Mouse (Mus musculus) natural killer cell, adult 2 months (primary cell): ENCODE measurements around the gene Itgb6.

Experiments
- DNase-seq, 2 experiments: peaks; one replicate each; pipeline ENCODE4 v3.0.0; 2022; ENCODE audit warnings: low spot score in 2 of 2

The Itgb6 gene

DNA sequence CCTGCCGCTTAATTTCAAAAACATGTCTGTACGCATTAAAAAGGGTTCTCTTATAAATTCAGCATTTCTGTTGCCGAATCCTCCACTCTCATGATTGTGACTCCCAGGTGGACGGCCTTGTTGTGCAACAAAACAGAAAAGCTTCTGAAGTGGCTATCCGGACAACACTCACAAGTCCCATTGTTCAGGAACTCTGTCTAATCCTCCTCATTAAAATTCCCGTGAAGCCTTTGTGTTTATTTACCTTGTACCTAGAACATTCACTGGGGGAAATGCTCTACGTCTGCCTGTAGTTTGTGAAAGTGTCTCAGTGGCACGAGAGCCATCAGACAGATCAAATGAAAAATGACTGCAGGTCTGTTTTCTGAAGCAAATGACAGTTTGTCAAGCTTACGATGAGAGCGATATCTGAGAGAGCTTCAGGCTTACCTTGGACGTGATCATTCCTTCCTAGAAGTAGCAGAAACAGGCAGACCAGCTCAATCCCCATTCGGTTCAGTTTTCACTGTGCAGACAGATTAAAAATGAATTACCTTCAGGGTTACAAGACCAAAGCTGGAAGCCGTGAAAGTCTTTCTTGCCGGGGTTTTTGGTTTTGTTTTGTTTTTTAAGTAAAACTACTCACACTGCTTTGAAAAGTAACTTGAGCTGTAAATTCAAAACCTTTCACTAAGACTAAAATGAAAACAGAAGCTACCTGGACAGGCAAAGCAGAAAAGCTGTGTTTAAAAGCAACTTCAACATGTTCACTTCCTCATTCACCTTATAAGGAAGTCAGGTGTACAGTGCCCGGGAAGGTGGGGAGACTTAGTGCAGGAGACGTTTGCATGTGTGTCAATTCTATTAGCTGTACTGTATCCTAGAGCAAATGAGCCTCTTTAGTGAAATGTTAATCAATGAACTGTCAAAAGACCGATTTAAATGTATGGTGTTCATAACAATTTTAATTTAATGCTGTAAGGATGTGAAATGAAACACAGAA, 49.2 kb downstream of the Itgb6 start:
- DNase-seq, result no peak

- no peak for DNase-seq
Measured at GRCm38 (mm10) chr2:60671215-60671614, 51.2 kb downstream of the Itgb6 start.

- DNase-seq, result no peak
Measured at GRCm38 (mm10) chr2:60663071-60663470, 59.4 kb downstream of the Itgb6 start.

- DNase-seq, result no peak
Measured at GRCm38 (mm10) chr2:60659993-60660392, 62.5 kb downstream of the Itgb6 start.

GRCm38 (mm10) chr2:60658992-60659391, 63.5 kb downstream of the Itgb6 start:
- DNase-seq, result no peak

DNA sequence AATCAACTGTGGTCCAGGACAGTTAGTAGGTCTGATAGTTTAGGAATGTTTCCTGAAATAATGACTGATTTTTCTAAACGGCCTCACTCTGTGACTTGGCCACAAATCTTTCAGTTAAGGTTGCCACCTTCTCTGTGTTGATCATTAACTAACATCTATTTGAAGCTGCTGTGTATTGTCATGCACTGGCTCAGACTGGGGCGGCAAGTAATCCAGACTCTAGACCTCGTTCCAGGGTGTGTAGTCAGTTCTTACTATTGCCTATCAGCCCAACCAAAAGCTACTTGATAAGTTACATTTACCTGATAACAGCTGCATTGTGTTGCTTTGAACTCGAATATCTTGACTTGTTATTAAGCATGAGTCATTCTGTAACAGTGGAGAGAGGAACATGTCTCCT, 67.6 kb downstream of the Itgb6 start:
- DNase-seq, result no peak

DNA sequence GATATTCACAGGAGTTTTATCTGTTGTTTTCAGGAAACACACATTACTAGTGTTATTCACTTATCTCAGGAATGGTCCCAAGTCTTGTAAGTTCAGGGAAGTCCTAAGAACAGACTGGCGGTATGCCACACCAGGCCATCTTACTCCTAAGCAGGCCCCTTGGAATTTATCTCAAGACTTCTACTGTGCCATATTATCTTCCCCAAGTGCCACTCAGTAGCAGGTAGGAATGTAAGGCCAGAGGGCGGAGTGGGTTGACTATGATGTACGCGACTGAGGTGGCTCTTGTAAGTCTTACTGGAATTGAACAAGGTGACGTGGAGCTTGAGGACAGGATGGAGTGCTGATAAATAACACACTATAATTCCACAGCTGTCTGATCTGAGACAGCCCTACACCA, 72.3 kb downstream of the Itgb6 start:
- no peak for DNase-seq

DNA sequence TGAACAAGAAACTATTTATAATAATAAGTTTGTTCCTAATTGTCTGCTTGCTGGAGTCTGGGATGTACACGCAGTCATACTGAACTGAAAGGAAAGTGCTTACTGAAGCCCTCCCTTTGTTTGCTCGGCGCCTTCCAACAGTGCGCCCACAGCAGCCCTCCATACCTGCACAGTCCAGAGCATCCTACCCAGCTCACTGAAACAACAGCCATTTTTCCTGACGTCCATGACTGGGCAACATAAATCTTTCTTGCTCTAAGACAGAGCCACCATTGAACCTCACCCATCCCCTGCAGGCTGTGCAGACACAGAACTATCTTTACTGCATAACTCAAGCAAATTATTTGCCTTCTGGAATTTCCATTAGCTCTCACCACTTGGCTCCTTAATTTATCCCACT, 74.8 kb downstream of the Itgb6 start:
- DNase-seq, result no peak

DNA sequence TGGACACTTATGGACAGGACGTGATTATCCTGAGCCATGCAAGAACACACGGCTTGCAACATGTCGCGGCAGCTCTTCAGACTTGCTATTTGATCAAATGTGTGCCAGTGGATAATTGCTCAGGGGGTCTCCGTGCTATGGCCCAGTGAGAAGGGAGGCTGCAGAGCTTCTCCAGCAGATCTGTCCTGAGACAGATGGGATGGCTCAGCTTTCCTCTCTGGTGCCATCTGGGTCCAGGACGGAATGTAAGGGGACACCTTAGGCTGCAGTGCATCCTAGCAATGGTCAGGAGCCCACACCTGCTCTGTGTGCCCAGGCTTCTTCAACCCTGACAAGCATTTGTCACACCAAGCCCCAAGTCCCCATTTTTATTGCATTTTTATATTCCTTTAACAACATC, 75.9 kb downstream of the Itgb6 start:
- no peak for DNase-seq

- DNase-seq, result no peak
Measured at GRCm38 (mm10) chr2:60643406-60643805, 79.0 kb downstream of the Itgb6 start.

GRCm38 (mm10) chr2:60642606-60643005, 79.8 kb downstream of the Itgb6 start:
- DNase-seq, result no peak

DNA sequence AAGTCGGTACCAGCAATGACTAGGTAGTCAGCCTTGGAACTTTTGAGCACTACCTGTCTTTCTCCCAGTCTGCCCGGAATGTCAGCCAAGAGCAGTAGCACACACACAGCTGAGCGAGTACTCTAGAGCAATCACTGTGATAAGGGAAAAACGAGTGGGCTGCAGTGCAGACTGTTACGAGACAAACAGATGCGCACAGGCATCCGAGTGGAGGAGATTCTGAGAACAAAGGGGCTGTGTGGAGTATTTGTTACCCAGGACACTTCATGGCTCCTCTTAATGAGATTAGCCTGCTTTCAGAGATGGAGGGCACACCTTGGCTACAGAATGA, 82.1 kb downstream of the Itgb6 start:
- DNase-seq, result no peak

GRCm38 (mm10) chr2:60639617-60640341, 82.7 kb downstream of the Itgb6 start:
- DNase-seq, result no peak

DNA sequence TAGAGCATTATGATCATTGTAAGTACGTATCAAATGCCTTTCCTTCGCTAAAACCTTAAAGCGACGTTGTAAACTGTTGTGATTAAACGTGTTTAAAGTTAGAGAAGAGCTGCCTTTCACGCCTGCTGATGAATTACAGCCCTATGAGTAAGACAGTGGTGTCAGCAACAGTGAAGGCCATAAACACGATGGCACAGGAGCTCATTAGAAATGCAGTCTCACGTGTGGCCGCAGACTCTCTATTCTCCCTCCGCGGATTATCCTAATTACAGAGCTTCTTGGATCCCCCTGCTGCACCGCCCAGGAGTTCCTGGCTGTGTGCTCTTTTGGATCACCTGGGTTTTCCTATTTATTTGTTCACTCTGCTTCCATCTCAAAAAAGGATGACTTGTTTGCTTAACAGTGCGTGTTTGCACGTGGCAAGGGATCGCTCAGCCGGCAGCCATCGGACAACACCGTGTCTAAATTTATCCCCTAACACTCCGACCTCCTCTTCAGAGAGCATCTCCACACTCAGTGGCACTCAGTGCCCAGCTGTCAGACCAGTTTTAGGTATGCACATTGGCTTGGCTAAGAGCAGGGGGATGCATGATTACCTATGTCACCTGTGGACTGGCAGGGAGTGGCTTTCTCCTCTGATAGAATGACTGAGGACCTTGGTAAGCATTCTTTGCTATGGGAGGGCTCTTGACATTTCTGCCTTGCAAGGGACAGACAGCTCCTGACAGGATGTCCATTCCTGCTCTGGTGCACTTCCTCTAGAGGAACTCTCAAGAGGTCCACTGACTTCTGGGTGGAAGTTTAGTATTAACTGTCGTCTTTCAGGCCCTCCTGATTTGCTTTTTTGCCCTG, 85.3 kb downstream of the Itgb6 start:
- DNase-seq, result no peak

GRCm38 (mm10) chr2:60636481-60636880, 86.0 kb downstream of the Itgb6 start:
- no peak for DNase-seq

- DNase-seq, result no peak
Measured at GRCm38 (mm10) chr2:60636038-60636437, 86.4 kb downstream of the Itgb6 start.

DNA sequence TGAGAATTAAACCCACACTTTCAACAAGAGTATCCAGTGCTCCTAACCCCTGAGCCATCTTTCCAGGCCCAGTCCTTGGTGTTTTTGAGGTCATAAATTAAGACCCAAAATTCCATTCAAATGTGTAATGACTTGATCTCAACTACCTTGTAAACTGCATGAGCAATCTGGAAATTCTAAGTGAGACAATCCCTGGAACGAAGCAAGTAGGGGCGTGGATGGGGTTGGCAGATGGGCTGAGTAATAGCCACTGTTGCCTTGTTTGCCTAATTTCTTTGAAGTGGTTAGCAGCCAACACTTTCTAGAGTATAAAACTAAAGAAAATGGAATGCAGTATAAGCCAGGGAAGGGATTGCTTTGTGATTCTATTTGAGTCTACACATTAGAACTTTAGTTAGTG, 89.7 kb downstream of the Itgb6 start:
- DNase-seq, result no peak

GRCm38 (mm10) chr2:60630304-60630703, 92.1 kb downstream of the Itgb6 start:
- no peak for DNase-seq

DNA sequence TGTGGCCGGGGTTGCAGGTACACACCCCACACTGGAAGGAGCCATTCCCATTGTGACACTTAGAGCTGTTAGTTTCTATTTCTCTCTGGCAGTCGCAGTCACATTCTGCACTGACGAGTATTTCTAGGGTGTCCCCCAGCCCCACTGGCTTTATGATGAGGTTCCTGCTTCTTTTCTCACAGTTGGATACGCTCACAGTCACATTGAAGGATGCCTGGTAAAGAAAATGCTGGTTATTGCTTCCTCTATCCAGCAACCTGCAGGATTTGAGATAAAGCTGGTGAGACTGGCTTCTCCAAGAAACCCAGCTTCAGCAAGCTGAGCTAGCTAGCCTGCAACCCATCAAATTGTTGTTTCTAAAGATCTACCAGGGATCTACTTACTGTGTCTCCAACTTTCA, 94.5 kb downstream of the Itgb6 start:
- no peak for DNase-seq

GRCm38 (mm10) chr2:60627515-60627914, 94.9 kb downstream of the Itgb6 start:
- DNase-seq, result no peak

GRCm38 (mm10) chr2:60625766-60626165, 96.7 kb downstream of the Itgb6 start:
- no peak for DNase-seq

- no peak for DNase-seq
Measured at GRCm38 (mm10) chr2:60622161-60622560, 100.3 kb downstream of the Itgb6 start.
